Mouse (Mus musculus): ENCODE measurements around the gene Caprin1. TPM values are rescaled to one million over a fixed set of nuclear protein-coding genes. Genes with fewer than 3 reads are reported as not detected.
A peak's percentile ranks its signal among the peaks of the same experiment; 100 is the strongest.

The Caprin1 gene
- polyA plus RNA-seq, 1 experiment = 100 TPM

DNA sequence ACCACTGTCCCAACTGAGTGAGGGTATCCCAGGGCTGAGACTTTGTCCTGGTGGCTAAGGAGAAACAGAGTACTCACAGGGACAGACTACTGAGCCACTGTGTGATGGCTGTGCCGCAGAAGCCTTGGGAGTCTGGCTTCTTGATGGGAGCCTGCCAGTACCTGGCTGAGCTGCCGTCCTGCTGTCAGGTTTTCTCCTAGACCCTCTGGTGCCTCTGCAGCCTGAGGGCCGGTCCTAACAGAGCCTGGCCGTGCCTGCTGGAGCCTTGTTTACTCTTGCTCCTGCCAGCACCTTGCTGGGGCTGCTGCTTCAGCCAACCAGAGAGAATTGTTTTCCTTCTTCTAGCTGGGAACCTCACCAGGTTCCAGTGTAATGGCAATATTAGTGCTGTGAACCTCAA lies 83.0 kb downstream of the Caprin1 start:
- DNase-seq = peak; percentile 18
- Histone ChIP-seq H3K4me3 (ENCODE audit: insufficient read depth, low read depth, low read length) (no peak overlapping the region), H3K36me3 (ENCODE audit: control insufficient read depth, insufficient read depth, low read length) (no peaks in the 10 kb centered on the region), H3K4me1 (ENCODE audit: control insufficient read depth, insufficient read depth, low read length) (peaks cover 8% of the 10 kb centered on the region; the same call in 1 of the 2 replicates), H3K27me3 (replicated peaks; ENCODE audit: control insufficient read depth, insufficient read depth, low read length) (no peaks in the 10 kb centered on the region), H3K27ac (ENCODE audit: insufficient read depth, low read depth, low read length) (no peak overlapping the region)
- WGBS = 69% methylated on average over 4 of the region's 4 CpGs
- TF ChIP-seq CTCF (conservative IDR thresholded peaks at IDR 0.05; ENCODE audit: insufficient read depth, insufficient read length, low read depth, low read length) (no peak), POLR2A (IDR thresholded peaks at IDR 0.05; ENCODE audit: low read depth, low read length) (no peak)

GRCm38 (mm10) chr2:103713831-103714230 lies 83.6 kb downstream of the Caprin1 start:
- DNase-seq = peak; percentile 74
- Histone ChIP-seq H3K27me3 (replicated peaks; ENCODE audit: control insufficient read depth, insufficient read depth, low read length) (no peaks in the 10 kb centered on the region), H3K27ac (ENCODE audit: insufficient read depth, low read depth, low read length) (no peak overlapping the region), H3K4me3 (ENCODE audit: insufficient read depth, low read depth, low read length) (no peak overlapping the region), H3K36me3 (ENCODE audit: control insufficient read depth, insufficient read depth, low read length) (no peaks in the 10 kb centered on the region), H3K4me1 (ENCODE audit: control insufficient read depth, insufficient read depth, low read length) (peaks cover 8% of the 10 kb centered on the region; the same call in 1 of the 2 replicates)
- WGBS = 71% methylated on average over 7 of the region's 7 CpGs
- TF ChIP-seq POLR2A (IDR thresholded peaks at IDR 0.05; ENCODE audit: low read depth, low read length) (no peak), CTCF (conservative IDR thresholded peaks at IDR 0.05; ENCODE audit: insufficient read depth, insufficient read length, low read depth, low read length) (no peak)

Other genes starting within 250 kb of the Caprin1 start
- 11.6 and 12.0 TPM in 2 replicates for gene Abtb2, start 231.3 kb downstream of the Caprin1 start, polyA plus RNA-seq (2012; rRNA removed)
- gene Nat10, start 36.4 kb downstream of the Caprin1 start, polyA plus RNA-seq (2012; rRNA removed) = 23.8 and 29.6 TPM in 2 replicates
- 18.5 and 20.8 TPM in 2 replicates for gene Lmo2, start 160.3 kb upstream of the Caprin1 start, polyA plus RNA-seq (2012; rRNA removed)
- gene Fbxo3, start 230.1 kb upstream of the Caprin1 start, polyA plus RNA-seq (2012; rRNA removed) = 22.3 and 25.0 TPM in 2 replicates
- not detected in 2 replicates for gene 4931422A03Rik, start 230.7 kb upstream of the Caprin1 start, polyA plus RNA-seq (2012; rRNA removed)

Data from kidney, adult 2 months (tissue).